Mouse (Mus musculus) layer of hippocampus, adult 8-10 months (tissue): ENCODE data around the gene Ndufs5. TPM values are rescaled to one million over a fixed set of nuclear protein-coding genes. Genes with fewer than 3 reads are reported as not detected.

Experiments
- total RNA-seq, 4 experiments: library from RNA; stranded (reverse); gene quantifications; 2 replicates each; pipeline ENCODE4 v1.2.4; 2022

Gene Ndufs5
- total RNA-seq, 4 experiments from 2014 or later = 145 to 182 (median 170) TPM

Other genes with a start within 250 kb of the Ndufs5 start
- 100 to 1,000 TPM; 235 to 265 (median 249) TPM for gene Macf1, start 33.8 kb downstream of the Ndufs5 start, total RNA-seq
- 10 to 100 TPM; 54.7 to 59.0 (median 56.9) TPM for gene Akirin1, start 32.1 kb upstream of the Ndufs5 start, total RNA-seq
- under 1 TPM in 3 of 4 experiments, not detected in 1; 0.45 to 0.73 (median 0.66) TPM for gene Rhbdl2, start 69.7 kb upstream of the Ndufs5 start, total RNA-seq
- not detected for gene 4933427I04Rik, start 141.5 kb upstream of the Ndufs5 start, total RNA-seq
- gene Mycbp, start 186.6 kb upstream of the Ndufs5 start, total RNA-seq = 10 to 100 TPM in 1 of 4 experiments, 1 to 10 TPM in 3; 7.3 to 14.1 (median 8.7) TPM
- gene Rragc, start 199.2 kb upstream of the Ndufs5 start, total RNA-seq = 10 to 100 TPM; 57.8 to 68.5 (median 59.3) TPM
- under 1 TPM in 1 of 4 experiments, not detected in 3; 0.70 TPM for gene 4930535I16Rik, start 199.8 kb upstream of the Ndufs5 start, total RNA-seq